Mouse (Mus musculus) forebrain, embryonic 16.5 days (tissue): Measurements from ENCODE around the gene Kctd17. TPM values are rescaled to one million over a fixed set of nuclear protein-coding genes. Genes with fewer than 3 reads are reported as not detected.
A peak's percentile ranks its signal among the peaks of the same experiment; 100 is the strongest.

Experiments used
- ATAC-seq: fragments of 200-750 bp; cut with Nextera tagmentation; 2 replicates; pipeline ENCODE4 v1.8.0; 2017; ENCODE audit warnings: mild to moderate bottlenecking, moderate library complexity
- H3K27ac ChIP-seq: fragments of 300-500 bp; sonication (generic); 2 replicates; pipeline ENCODE4 v1.5.1; 2014; ENCODE audit warnings: low read length, control low read depth
- H3K27me3 ChIP-seq: fragments of 300-500 bp; sonication (generic); replicated peaks from 2 replicates; pipeline ENCODE4 v1.6.1; 2014; ENCODE audit warnings: low read length; ENCODE audit not compliant: control insufficient read depth, insufficient read depth
- H3K36me3 ChIP-seq: fragments of 300-500 bp; sonication (generic); 2 replicates; pipeline ENCODE4 v1.6.1; 2014; ENCODE audit not compliant: control insufficient read depth, insufficient read depth
- H3K4me1 ChIP-seq: fragments of 300-500 bp; sonication (generic); replicated peaks from 2 replicates; pipeline ENCODE4 v1.6.1; 2014; ENCODE audit warnings: low read length; ENCODE audit not compliant: control insufficient read depth, insufficient read depth
- H3K4me2 ChIP-seq: fragments of 300-500 bp; sonication (generic); 2 replicates; pipeline ENCODE4 v1.6.1; 2014; ENCODE audit warnings: mild to moderate bottlenecking, low read length, control low read depth
- H3K4me3 ChIP-seq: fragments of 300-500 bp; sonication (generic); replicated peaks from 2 replicates; pipeline ENCODE4 v1.5.1; 2014; ENCODE audit warnings: mild to moderate bottlenecking, low read length, control low read depth
- H3K9ac ChIP-seq: fragments of 300-500 bp; sonication (generic); replicated peaks from 2 replicates; pipeline ENCODE4 v1.6.1; 2014; ENCODE audit warnings: low read depth, low read length, control low read depth
- H3K9me3 ChIP-seq: fragments of 300-500 bp; sonication (generic); 2 replicates; pipeline ENCODE4 v1.6.1; 2016; ENCODE audit warnings: low read length; ENCODE audit not compliant: control insufficient read depth
- WGBS: fragments of 180-500 bp; shearing (Covaris S2); extraction: QIAGEN DNeasy Blood & Tissue Kit; methylation state at CpG from one replicate; pipeline ENCODE4 v1.1.7; 2014; 5-methylcytosine and 5-hydroxymethylcytosine counted together
- polyA plus RNA-seq: library from polyadenylated mRNA; unstranded; fragments of >200 nt; fragmentation: Nextera tagmentation; extraction: Ambion mirVana; gene quantifications from 2 replicates; pipeline ENCODE4 v1.2.1, GENCODE M21; 2015

Gene Kctd17
- 105 and 141 TPM in 2 replicates for polyA plus RNA-seq

- 1% methylated on average over 52 of the region's 52 CpGs for WGBS
- peak within 1 kb of the TSS; percentile 91 for H3K9ac ChIP-seq
- H3K4me2 ChIP-seq: peak within 1 kb of the TSS; percentile 66
- no peaks in the 10 kb centered on the region for H3K9me3 ChIP-seq
- H3K27me3 ChIP-seq: no peaks in the 10 kb centered on the region
- peak within 1 kb of the TSS; percentile 82 for H3K4me3 ChIP-seq
- H3K36me3 ChIP-seq: peaks cover 4% of the 10 kb centered on the region; the same call in 1 of the 2 replicates
- H3K27ac ChIP-seq: peak within 1 kb of the TSS; percentile 58
- ATAC-seq: peak; percentile 92
- H3K4me1 ChIP-seq: peaks cover 16% of the 10 kb centered on the region
These were observed at the start of gene Kctd17 for GRCm38 (mm10) chr15:78428391-78429138. Kctd17 (plus strand) TSS chr15:78428564.

GRCm38 (mm10) chr15:78380208-78380607 lies 48.2 kb upstream of the Kctd17 start:
- no peak overlapping the region for H3K4me3 ChIP-seq
- H3K36me3 ChIP-seq: no peaks in the 10 kb centered on the region
- ATAC-seq: no peak
- no peak overlapping the region for H3K4me2 ChIP-seq
- H3K9me3 ChIP-seq: no peaks in the 10 kb centered on the region
- 68% methylated on average over 2 of the region's 2 CpGs for WGBS
- H3K4me1 ChIP-seq: peaks cover 12% of the 10 kb centered on the region
- no peak overlapping the region for H3K27ac ChIP-seq
- no peak overlapping the region for H3K9ac ChIP-seq
- H3K27me3 ChIP-seq: no peaks in the 10 kb centered on the region

GRCm38 (mm10) chr15:78380741-78381140 lies 47.6 kb upstream of the Kctd17 start:
- Histone ChIP-seq H3K36me3 (no peaks in the 10 kb centered on the region), H3K9ac (no peak overlapping the region), H3K4me2 (no peak overlapping the region), H3K27me3 (no peaks in the 10 kb centered on the region), H3K4me3 (no peak overlapping the region), H3K4me1 (peaks cover 12% of the 10 kb centered on the region), H3K27ac (no peak overlapping the region), H3K9me3 (no peaks in the 10 kb centered on the region)
- 28% methylated on average over 4 of the region's 4 CpGs for WGBS
- no peak for ATAC-seq

GRCm38 (mm10) chr15:78382115-78382514 lies 46.2 kb upstream of the Kctd17 start:
- H3K36me3 ChIP-seq: no peaks in the 10 kb centered on the region
- no peak for ATAC-seq
- H3K4me2 ChIP-seq: no peak overlapping the region
- H3K4me1 ChIP-seq: peaks cover 12% of the 10 kb centered on the region
- no peaks in the 10 kb centered on the region for H3K27me3 ChIP-seq
- WGBS: 84% methylated on average over 4 of the region's 4 CpGs
- H3K9me3 ChIP-seq: no peaks in the 10 kb centered on the region
- no peak overlapping the region for H3K4me3 ChIP-seq
- no peak overlapping the region for H3K27ac ChIP-seq
- no peak overlapping the region for H3K9ac ChIP-seq

- Histone ChIP-seq H3K4me1 (peaks cover 12% of the 10 kb centered on the region), H3K4me2 (no peak overlapping the region), H3K9me3 (no peaks in the 10 kb centered on the region), H3K27ac (peak overlapping the region; percentile 72), H3K4me3 (no peak overlapping the region), H3K9ac (no peak overlapping the region), H3K36me3 (no peaks in the 10 kb centered on the region), H3K27me3 (no peaks in the 10 kb centered on the region)
- ATAC-seq: peak; percentile 93
- 52% methylated on average over 11 of the region's 11 CpGs for WGBS
These were observed 44.7 kb upstream of the Kctd17 start for GRCm38 (mm10) chr15:78383450-78384219.

- WGBS: 43% methylated on average over 7 of the region's 7 CpGs
- Histone ChIP-seq H3K4me3 (no peak overlapping the region), H3K4me2 (no peak overlapping the region), H3K9ac (no peak overlapping the region), H3K27me3 (no peaks in the 10 kb centered on the region), H3K36me3 (no peaks in the 10 kb centered on the region), H3K9me3 (no peaks in the 10 kb centered on the region), H3K4me1 (peaks cover 12% of the 10 kb centered on the region), H3K27ac (peak overlapping the region; percentile 72)
- ATAC-seq: peak; percentile 78
These were observed 43.9 kb upstream of the Kctd17 start for GRCm38 (mm10) chr15:78384220-78385116.

- Histone ChIP-seq H3K36me3 (no peaks in the 10 kb centered on the region), H3K9ac (no peak overlapping the region), H3K27me3 (no peaks in the 10 kb centered on the region), H3K4me1 (peaks cover 10% of the 10 kb centered on the region), H3K4me2 (no peak overlapping the region), H3K27ac (no peak overlapping the region), H3K4me3 (no peak overlapping the region), H3K9me3 (no peaks in the 10 kb centered on the region)
- WGBS: 82% methylated on average over 1 of the region's 1 CpGs
- ATAC-seq: no peak
These were observed 42.8 kb upstream of the Kctd17 start for GRCm38 (mm10) chr15:78385564-78385963.

GRCm38 (mm10) chr15:78390855-78391254 lies 37.5 kb upstream of the Kctd17 start:
- Histone ChIP-seq H3K4me2 (no peak overlapping the region), H3K9ac (no peak overlapping the region), H3K27ac (no peak overlapping the region), H3K9me3 (no peaks in the 10 kb centered on the region), H3K27me3 (no peaks in the 10 kb centered on the region), H3K4me1 (no peaks in the 10 kb centered on the region), H3K36me3 (no peaks in the 10 kb centered on the region), H3K4me3 (no peak overlapping the region)
- ATAC-seq: no peak
- WGBS: 83% methylated on average over 3 of the region's 3 CpGs
